Mouse (Mus musculus): Measurements from ENCODE around the gene Nek10. TPM values are rescaled to one million over a fixed set of nuclear protein-coding genes. Genes with fewer than 3 reads are reported as not detected.

Nek10 gene
- total and polyA plus RNA-seq, 3 experiments = 0.01 to 0.04 TPM; not detected in 1

- Histone ChIP-seq H3K79me2 (replicated peaks; ENCODE audit: control insufficient read depth, extremely low read depth, insufficient read depth, poor library complexity, severe bottlenecking) (no peaks in the 10 kb centered on the region), H3K4me3 (replicated peaks in 1 of 3; ENCODE audit: low read depth in 2 of 3, low read length in 2 of 3, poor library complexity in 1 of 3) (no peak overlapping the region), H3K4me1 (ENCODE audit: control insufficient read depth in 1 of 2, insufficient read depth in 2 of 2) (no peaks in the 10 kb centered on the region), H3K36me3 (replicated peaks in 1 of 2; ENCODE audit: control insufficient read depth in 1 of 2, insufficient read depth in 1 of 2, low read length in 1 of 2) (no peaks in the 10 kb centered on the region), H3K27me3 (replicated peaks) (no peaks in the 10 kb centered on the region), H3K4me2 (ENCODE audit: insufficient read depth, low read depth, poor library complexity, severe bottlenecking) (no peak overlapping the region), H3K27ac (ENCODE audit: insufficient read depth, low read depth) (no peak overlapping the region), H3K9ac (ENCODE audit: insufficient read depth, low read depth) (no peak overlapping the region), H3K9me3 (replicated peaks; ENCODE audit: low read length) (peaks cover 2% of the 10 kb centered on the region)
- dilution Hi-C loops (cut with MboI; ENCODE audit: extremely low pct_ligation_motif_present, extremely low pct_unique_long_range_greater_than_20kb, low sequenced_read_pairs) = no loop called here
- peak; percentile 13 for DNase-seq (ENCODE audit: extremely low read depth)
- TF ChIP-seq ZC3H11A (IDR thresholded peaks at IDR 0.05; ENCODE audit: low read depth, low read length) = no peak
- no peak for TF ChIP-seq ZNF384 (IDR thresholded peaks at IDR 0.05; ENCODE audit: low read depth, low read length)
- TF ChIP-seq E2F4 (IDR thresholded peaks at IDR 0.05; ENCODE audit: insufficient replicate concordance, low read depth, low read length) = no peak
- TF ChIP-seq POLR2AphosphoS2 (IDR thresholded peaks at IDR 0.05; ENCODE audit: low read depth, low read length) = no peak
- TF ChIP-seq JUND (conservative IDR thresholded peaks at IDR 0.05; ENCODE audit: low read depth, low read length) = no peak
- TF ChIP-seq POLR2A (IDR thresholded peaks at IDR 0.05; ENCODE audit: low read depth, low read length) = no peak
- in situ Hi-C loops (cut with MboI; ENCODE audit: low pct_ligation_motif_present, low pct_unique_long_range_greater_than_20kb, low sequenced_read_pairs) = no loop called here
Observed at GRCm38 (mm10) chr14:14869239-14869638, 66.0 kb downstream of the Nek10 start.

DNA sequence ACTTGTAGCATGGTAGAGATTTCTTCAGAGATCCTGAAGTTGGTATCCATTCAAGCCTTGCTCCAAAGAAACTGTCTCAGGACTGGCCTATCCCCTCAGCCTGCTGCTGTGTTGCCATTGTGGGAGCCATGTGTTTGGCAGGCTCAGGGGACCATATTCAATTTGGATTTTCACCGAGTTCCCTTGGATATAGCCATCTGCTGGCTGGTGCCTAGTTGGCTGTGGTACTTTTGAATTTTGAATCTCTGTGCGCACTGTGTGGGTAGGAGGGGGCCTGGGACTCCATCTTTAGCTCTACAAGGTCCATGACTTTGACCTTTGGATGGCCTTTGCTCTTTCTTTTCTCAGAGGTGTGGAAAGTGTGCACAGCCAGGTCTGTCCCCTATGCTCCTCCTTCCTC lies 66.8 kb downstream of the Nek10 start:
- dilution Hi-C loops (cut with MboI; ENCODE audit: extremely low pct_ligation_motif_present, extremely low pct_unique_long_range_greater_than_20kb, low sequenced_read_pairs) (no loop called here), in situ Hi-C loops (cut with MboI; ENCODE audit: low pct_ligation_motif_present, low pct_unique_long_range_greater_than_20kb, low sequenced_read_pairs) (no loop called here)
- Histone ChIP-seq H3K36me3 (replicated peaks in 1 of 2; ENCODE audit: control insufficient read depth in 1 of 2, insufficient read depth in 1 of 2, low read length in 1 of 2) (no peaks in the 10 kb centered on the region), H3K79me2 (replicated peaks; ENCODE audit: control insufficient read depth, extremely low read depth, insufficient read depth, poor library complexity, severe bottlenecking) (no peaks in the 10 kb centered on the region), H3K27ac (ENCODE audit: insufficient read depth, low read depth) (no peak overlapping the region), H3K27me3 (replicated peaks) (no peaks in the 10 kb centered on the region), H3K9me3 (replicated peaks; ENCODE audit: low read length) (peaks cover 2% of the 10 kb centered on the region), H3K4me1 (ENCODE audit: control insufficient read depth in 1 of 2, insufficient read depth in 2 of 2) (no peaks in the 10 kb centered on the region), H3K9ac (ENCODE audit: insufficient read depth, low read depth) (no peak overlapping the region), H3K4me2 (ENCODE audit: insufficient read depth, low read depth, poor library complexity, severe bottlenecking) (no peak overlapping the region), H3K4me3 (replicated peaks in 1 of 3; ENCODE audit: low read depth in 2 of 3, low read length in 2 of 3, poor library complexity in 1 of 3) (no peak overlapping the region)
- DNase-seq (ENCODE audit: extremely low read depth) = no peak
- TF ChIP-seq ELF1 (IDR thresholded peaks at IDR 0.05; ENCODE audit: low read depth, low read length) = no peak

GRCm38 (mm10) chr14:14870463-14870862 lies 67.2 kb downstream of the Nek10 start:
- no peaks in the 10 kb centered on the region for H3K27me3 ChIP-seq (replicated peaks)
- no peak overlapping the region for H3K4me3 ChIP-seq (replicated peaks in 1 of 3; ENCODE audit: low read depth in 2 of 3, low read length in 2 of 3, poor library complexity in 1 of 3)
- no peaks in the 10 kb centered on the region for H3K4me1 ChIP-seq (ENCODE audit: control insufficient read depth in 1 of 2, insufficient read depth in 2 of 2)
- peaks cover 2% of the 10 kb centered on the region for H3K9me3 ChIP-seq (replicated peaks; ENCODE audit: low read length)
- no peak overlapping the region for H3K27ac ChIP-seq (ENCODE audit: insufficient read depth, low read depth)
- in situ Hi-C loops (cut with MboI; ENCODE audit: low pct_ligation_motif_present, low pct_unique_long_range_greater_than_20kb, low sequenced_read_pairs) (no loop called here), dilution Hi-C loops (cut with MboI; ENCODE audit: extremely low pct_ligation_motif_present, extremely low pct_unique_long_range_greater_than_20kb, low sequenced_read_pairs) (no loop called here)
- DNase-seq (ENCODE audit: extremely low read depth) = no peak
- TF ChIP-seq USF2 (conservative IDR thresholded peaks at IDR 0.05; ENCODE audit: low read depth, low read length) (no peak), ZC3H11A (IDR thresholded peaks at IDR 0.05; ENCODE audit: low read depth, low read length) (no peak), IRF4 (IDR thresholded peaks at IDR 0.05; ENCODE audit: low read depth, low read length) (no peak), TBP (conservative IDR thresholded peaks at IDR 0.05; ENCODE audit: low read depth, low read length) (no peak), NRF1 (IDR thresholded peaks at IDR 0.05; ENCODE audit: low read depth, low read length) (no peak), MXI1 (IDR thresholded peaks at IDR 0.05; ENCODE audit: low read depth, low read length) (no peak)
- no peak overlapping the region for H3K9ac ChIP-seq (ENCODE audit: insufficient read depth, low read depth)
- no peaks in the 10 kb centered on the region for H3K79me2 ChIP-seq (replicated peaks; ENCODE audit: control insufficient read depth, extremely low read depth, insufficient read depth, poor library complexity, severe bottlenecking)
- H3K4me2 ChIP-seq (ENCODE audit: insufficient read depth, low read depth, poor library complexity, severe bottlenecking) = no peak overlapping the region
- H3K36me3 ChIP-seq (replicated peaks in 1 of 2; ENCODE audit: control insufficient read depth in 1 of 2, insufficient read depth in 1 of 2, low read length in 1 of 2) = no peaks in the 10 kb centered on the region
